Mouse (Mus musculus) T-helper 17 cell (primary cell): ENCODE data around the gene Hsdl2.

Experiments
- in situ Hi-C, 2 experiments: fragments of 300-600 bp; cut with MboI, MseI; formaldehyde crosslinking; loops; 1 replicate in 1 of 2; 2 replicates in 1 of 2; pipeline ENCODE4 v1.15.1; 2025; ENCODE audit warnings: high pct_unique_total_duplicates in 2 of 2

Hsdl2 gene

GRCm38 (mm10) chr4:59564128-59564527 lies 17.2 kb upstream of the Hsdl2 start:
- in situ Hi-C loops = no loop called here

- in situ Hi-C loops = no loop called here
Measured at GRCm38 (mm10) chr4:59565571-59566188, 15.7 kb upstream of the Hsdl2 start.

GRCm38 (mm10) chr4:59567576-59568260 lies 13.6 kb upstream of the Hsdl2 start:
- in situ Hi-C loops = no loop called here

- in situ Hi-C loops = no loop called here
Measured at GRCm38 (mm10) chr4:59569538-59569937, 11.8 kb upstream of the Hsdl2 start.

GRCm38 (mm10) chr4:59570519-59570918 lies 10.8 kb upstream of the Hsdl2 start:
- in situ Hi-C loops = loop anchor here (5.0 to 10.0 kb wide), 6 partner anchors 43 to 478 kb away; no protein-coding TSS in a partner anchor

- in situ Hi-C loops = loop anchor here (5.0 to 10.0 kb wide), 6 partner anchors 45 to 480 kb away; no protein-coding TSS in a partner anchor
Measured at GRCm38 (mm10) chr4:59572521-59573118, 8.7 kb upstream of the Hsdl2 start.

- in situ Hi-C loops = loop anchor here in 1 of 2 experiments (10.0 kb wide), 1 partner anchor 121 kb away; no protein-coding TSS in a partner anchor
Measured at GRCm38 (mm10) chr4:59575184-59575958, 6.0 kb upstream of the Hsdl2 start.

GRCm38 (mm10) chr4:59580495-59581281 lies 675 bp upstream of the Hsdl2 start:
- in situ Hi-C loops = no loop called here

- in situ Hi-C loops = no loop called here
Measured at GRCm38 (mm10) chr4:59582186-59582585, 823 bp downstream of the Hsdl2 start.

GRCm38 (mm10) chr4:59585097-59585496 lies 3.7 kb downstream of the Hsdl2 start:
- in situ Hi-C loops = no loop called here

GRCm38 (mm10) chr4:59587215-59587871 lies 6.0 kb downstream of the Hsdl2 start:
- in situ Hi-C loops = no loop called here

GRCm38 (mm10) chr4:59587872-59588226 lies 6.5 kb downstream of the Hsdl2 start:
- in situ Hi-C loops = no loop called here

GRCm38 (mm10) chr4:59594614-59595013 lies 13.3 kb downstream of the Hsdl2 start:
- in situ Hi-C loops = no loop called here

GRCm38 (mm10) chr4:59596556-59596955 lies 15.2 kb downstream of the Hsdl2 start:
- in situ Hi-C loops = no loop called here

- in situ Hi-C loops = no loop called here
Measured at GRCm38 (mm10) chr4:59602704-59603103, 21.3 kb downstream of the Hsdl2 start.

GRCm38 (mm10) chr4:59604892-59605291 lies 23.5 kb downstream of the Hsdl2 start:
- in situ Hi-C loops = no loop called here

GRCm38 (mm10) chr4:59605501-59605900 lies 24.1 kb downstream of the Hsdl2 start:
- in situ Hi-C loops = no loop called here

- in situ Hi-C loops = loop anchor here in 1 of 2 experiments (5.0 to 10.0 kb wide), 2 partner anchors 127 to 254 kb away; no protein-coding TSS in a partner anchor
Measured at GRCm38 (mm10) chr4:59610411-59610810, 29.0 kb downstream of the Hsdl2 start.

- in situ Hi-C loops = loop anchor here in 1 of 2 experiments (5.0 to 10.0 kb wide), 2 partner anchors 122 to 250 kb away; no protein-coding TSS in a partner anchor
Measured at GRCm38 (mm10) chr4:59614986-59615385, 33.6 kb downstream of the Hsdl2 start.

GRCm38 (mm10) chr4:59619611-59620245 lies 38.4 kb downstream of the Hsdl2 start:
- in situ Hi-C loops = loop anchor here in 1 of 2 experiments (5.0 to 10.0 kb wide), 2 partner anchors 88 to 245 kb away; no protein-coding TSS in a partner anchor
